Mouse (Mus musculus): ENCODE measurements around the gene Emp2. TPM values are rescaled to one million over a fixed set of nuclear protein-coding genes. Genes with fewer than 3 reads are reported as not detected.

Emp2 gene
- polyA plus RNA-seq, 1 experiment from 2014 or later = 131 TPM

DNA sequence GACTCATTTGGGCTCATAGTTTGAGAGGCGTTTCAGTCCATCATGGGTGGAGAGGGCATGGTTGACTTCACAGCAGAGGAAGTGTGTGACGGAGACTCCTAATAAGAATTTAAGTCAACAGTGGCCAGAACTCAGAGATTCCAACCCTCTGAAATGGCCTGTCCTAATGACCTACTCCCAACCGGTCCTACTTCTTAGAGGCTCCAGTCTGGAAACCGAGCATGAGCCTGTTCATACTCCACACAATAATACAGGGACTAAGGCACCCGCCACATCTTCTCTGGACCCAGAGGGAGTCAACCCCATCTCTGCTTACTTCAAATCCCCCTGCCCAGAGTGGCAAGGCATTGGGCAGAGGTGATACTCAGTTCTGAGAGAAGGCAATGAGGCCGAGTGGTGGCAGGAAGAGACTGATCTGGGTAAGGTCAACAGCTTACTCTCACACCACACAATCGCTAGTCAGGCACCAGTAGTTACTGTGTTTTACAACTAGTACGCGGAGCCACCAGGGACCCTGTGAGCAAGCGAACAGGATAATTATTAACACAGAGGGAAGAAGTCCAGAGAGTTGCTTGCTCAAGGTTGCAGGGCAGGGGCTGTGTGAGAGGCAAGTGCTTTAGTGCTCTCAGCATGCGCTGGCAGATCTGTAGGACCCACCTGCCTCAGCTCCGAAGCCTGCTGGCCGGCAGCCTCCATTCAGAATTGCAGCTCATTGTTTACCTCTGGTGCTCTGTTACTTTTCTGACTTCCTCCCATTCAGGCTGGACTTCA lies 14.0 kb upstream of the Emp2 start:
- H3K4me2 ChIP-seq (ENCODE audit: low read depth, low read length) = no peak overlapping the region
- H3K4me1 ChIP-seq (replicated peaks; ENCODE audit: control insufficient read depth, insufficient read depth, low read length) = peaks cover 5% of the 10 kb centered on the region; the same call in 1 of the 2 replicates
- no peaks in the 10 kb centered on the region for H3K9me3 ChIP-seq (ENCODE audit: control insufficient read depth, low read length)
- no peaks in the 10 kb centered on the region for H3K27me3 ChIP-seq (ENCODE audit: control insufficient read depth, insufficient read depth, low read depth, low read length)
- H3K36me3 ChIP-seq (ENCODE audit: control insufficient read depth, insufficient read depth, low read length) = no peaks in the 10 kb centered on the region
- peak overlapping the region; percentile 87 for H3K27ac ChIP-seq (ENCODE audit: low read length)
- no peak overlapping the region for H3K4me3 ChIP-seq (ENCODE audit: low read length)
- ATAC-seq (ENCODE audit: low read depth) = peak; percentile 86
- 0 out of 2 replicates have a peak overlapping the region, but pooled peaks have one; percentile 3 for H3K9ac ChIP-seq (ENCODE audit: low read length)
- WGBS = 36% methylated on average over 13 of the region's 13 CpGs

DNA sequence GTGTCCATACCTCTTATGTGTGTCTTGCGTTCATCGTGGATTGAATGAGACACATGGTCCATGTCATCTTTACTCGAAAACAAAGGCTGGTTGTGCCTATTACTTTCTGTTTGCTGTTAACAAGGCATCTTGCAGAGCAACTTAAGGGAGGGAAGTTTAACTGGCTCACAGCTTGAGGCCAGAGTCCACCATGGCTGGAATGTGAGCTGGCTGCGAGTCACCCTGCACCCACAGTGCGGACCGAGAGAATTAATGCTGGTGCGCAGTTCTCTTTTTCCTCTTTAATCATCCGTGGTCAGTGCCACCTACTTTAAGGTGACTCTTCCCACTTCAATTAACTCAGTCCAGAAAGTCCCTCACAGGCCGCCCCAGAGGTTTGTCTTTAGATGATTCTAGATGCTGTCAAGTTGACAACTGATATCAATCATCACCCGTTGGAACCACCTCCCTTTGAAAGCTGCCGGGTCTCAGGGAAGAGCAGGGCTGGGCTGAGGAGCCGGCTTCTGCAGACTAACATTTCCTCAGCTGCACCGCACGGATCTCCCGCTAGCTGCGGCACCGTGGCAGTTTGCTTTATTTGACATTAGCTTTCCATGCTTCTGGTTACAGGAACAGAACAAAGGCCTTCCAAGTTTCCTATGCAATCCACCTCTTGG lies 6.3 kb upstream of the Emp2 start:
- 37% methylated on average over 17 of the region's 17 CpGs for WGBS
- Histone ChIP-seq H3K36me3 (ENCODE audit: control insufficient read depth, insufficient read depth, low read length) (no peaks in the 10 kb centered on the region), H3K9me3 (ENCODE audit: control insufficient read depth, low read length) (no peaks in the 10 kb centered on the region), H3K27ac (ENCODE audit: low read length) (no peak overlapping the region), H3K4me3 (ENCODE audit: low read length) (no peak overlapping the region), H3K27me3 (ENCODE audit: control insufficient read depth, insufficient read depth, low read depth, low read length) (no peaks in the 10 kb centered on the region; the same call in 1 of the 2 replicates), H3K9ac (ENCODE audit: low read length) (no peak overlapping the region), H3K4me1 (replicated peaks; ENCODE audit: control insufficient read depth, insufficient read depth, low read length) (peaks cover 3% of the 10 kb centered on the region; the same call in 1 of the 2 replicates), H3K4me2 (ENCODE audit: low read depth, low read length) (no peak overlapping the region)
- ATAC-seq (ENCODE audit: low read depth) = no peak

DNA sequence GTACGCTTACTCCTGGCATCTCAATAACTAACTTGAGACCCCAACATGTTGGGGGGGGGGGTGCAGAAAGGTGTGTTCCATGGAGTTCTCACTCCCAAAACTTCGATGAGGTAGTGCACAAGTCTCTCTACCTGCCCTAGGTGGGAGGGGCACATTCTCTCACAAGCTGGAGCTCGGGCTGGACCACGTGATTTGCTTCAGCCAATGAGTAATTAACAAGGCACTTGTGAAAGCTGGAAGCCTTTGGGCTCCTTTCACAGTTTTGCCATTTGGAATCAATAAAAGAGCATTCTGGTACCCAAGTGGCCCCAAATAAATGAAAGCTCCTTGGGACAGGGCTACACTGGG lies 3.4 kb upstream of the Emp2 start:
- no peak for ATAC-seq (ENCODE audit: low read depth)
- 52% methylated on average over 4 of the region's 4 CpGs for WGBS
- H3K27me3 ChIP-seq (ENCODE audit: control insufficient read depth, insufficient read depth, low read depth, low read length) = no peaks in the 10 kb centered on the region; the same call in 1 of the 2 replicates

DNA sequence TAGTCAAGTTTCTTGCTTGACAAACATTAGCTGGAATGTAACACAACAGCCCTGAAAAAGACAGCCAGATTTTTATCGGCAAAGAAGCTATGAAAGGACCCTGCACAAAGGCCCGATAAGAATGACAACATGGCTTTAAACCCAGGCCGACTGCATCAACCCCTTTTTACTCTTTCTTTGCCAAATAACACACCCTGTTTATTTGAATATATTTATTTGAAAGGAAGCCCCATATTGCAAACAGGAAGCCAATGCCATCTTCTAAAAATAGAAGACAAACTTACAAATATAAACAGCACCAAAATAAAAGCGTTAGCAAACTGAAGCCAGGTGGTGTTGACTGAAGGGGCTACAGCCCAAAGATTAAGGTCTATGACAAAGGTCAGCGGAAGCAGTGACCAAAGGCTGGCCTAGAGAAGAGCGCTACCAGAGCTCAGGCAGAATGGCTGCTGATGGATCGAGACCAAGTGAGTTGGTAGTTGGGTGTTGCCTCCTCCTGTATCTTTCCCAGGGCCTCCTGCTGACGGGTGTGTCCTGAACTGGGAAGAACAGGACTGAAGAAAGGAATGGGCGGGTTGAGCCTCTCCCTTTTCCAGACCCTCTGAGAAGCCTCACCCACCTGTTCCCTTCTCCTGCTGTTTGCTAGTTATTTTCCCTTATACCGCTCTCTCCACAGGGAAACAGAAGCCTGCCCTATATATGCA lies 2.9 kb upstream of the Emp2 start:
- no peak for ATAC-seq (ENCODE audit: low read depth)
- Histone ChIP-seq H3K27ac (ENCODE audit: low read length) (no peak overlapping the region), H3K4me1 (replicated peaks; ENCODE audit: control insufficient read depth, insufficient read depth, low read length) (peaks cover 12% of the 10 kb centered on the region), H3K4me3 (ENCODE audit: low read length) (no peak overlapping the region), H3K27me3 (ENCODE audit: control insufficient read depth, insufficient read depth, low read depth, low read length) (no peaks in the 10 kb centered on the region; the same call in 1 of the 2 replicates), H3K4me2 (ENCODE audit: low read depth, low read length) (no peak overlapping the region), H3K36me3 (ENCODE audit: control insufficient read depth, insufficient read depth, low read length) (no peaks in the 10 kb centered on the region), H3K9me3 (ENCODE audit: control insufficient read depth, low read length) (no peaks in the 10 kb centered on the region), H3K9ac (ENCODE audit: low read length) (no peak overlapping the region)
- WGBS = 56% methylated on average over 10 of the region's 10 CpGs

More for the DNA sequence above, 3.4 kb upstream of the Emp2 start:
- Histone ChIP-seq H3K27ac (ENCODE audit: low read length) (no peak overlapping the region), H3K4me2 (ENCODE audit: low read depth, low read length) (no peak overlapping the region), H3K4me3 (ENCODE audit: low read length) (no peak overlapping the region), H3K9ac (ENCODE audit: low read length) (no peak overlapping the region), H3K36me3 (ENCODE audit: control insufficient read depth, insufficient read depth, low read length) (no peaks in the 10 kb centered on the region), H3K4me1 (replicated peaks; ENCODE audit: control insufficient read depth, insufficient read depth, low read length) (peaks cover 10% of the 10 kb centered on the region), H3K9me3 (ENCODE audit: control insufficient read depth, low read length) (no peaks in the 10 kb centered on the region)

DNA sequence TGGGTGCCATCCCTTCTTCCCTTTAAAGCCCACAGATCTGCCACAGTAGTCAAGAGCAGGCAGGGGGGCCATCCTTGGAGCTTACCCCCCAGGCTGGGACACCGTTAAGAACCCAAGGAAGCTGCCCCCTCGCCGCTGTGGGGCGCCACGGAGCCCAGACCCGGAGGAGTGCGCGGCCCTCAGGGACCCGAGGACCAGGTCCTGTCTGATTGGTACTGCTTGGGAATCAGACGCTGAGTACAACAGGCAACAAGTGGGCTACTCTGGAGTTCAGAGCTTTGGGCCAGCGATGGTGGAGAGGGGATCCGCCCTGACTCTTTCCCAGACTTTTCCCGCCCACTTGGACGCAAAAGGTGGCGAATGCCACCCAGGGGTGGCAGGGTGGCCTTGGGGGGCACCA lies 542 bp downstream of the Emp2 start:
- peak; percentile 64 for ATAC-seq (ENCODE audit: low read depth)
- Histone ChIP-seq H3K4me3 (ENCODE audit: low read length) (peak overlapping the region; percentile 67), H3K9ac (ENCODE audit: low read length) (peak overlapping the region; percentile 89), H3K4me1 (replicated peaks; ENCODE audit: control insufficient read depth, insufficient read depth, low read length) (peaks cover 21% of the 10 kb centered on the region), H3K27me3 (ENCODE audit: control insufficient read depth, insufficient read depth, low read depth, low read length) (no peaks in the 10 kb centered on the region), H3K9me3 (ENCODE audit: control insufficient read depth, low read length) (no peaks in the 10 kb centered on the region), H3K27ac (ENCODE audit: low read length) (peak overlapping the region; percentile 80), H3K36me3 (ENCODE audit: control insufficient read depth, insufficient read depth, low read length) (no peaks in the 10 kb centered on the region), H3K4me2 (ENCODE audit: low read depth, low read length) (peak overlapping the region; percentile 71)
- 1% methylated on average over 15 of the region's 15 CpGs for WGBS

DNA sequence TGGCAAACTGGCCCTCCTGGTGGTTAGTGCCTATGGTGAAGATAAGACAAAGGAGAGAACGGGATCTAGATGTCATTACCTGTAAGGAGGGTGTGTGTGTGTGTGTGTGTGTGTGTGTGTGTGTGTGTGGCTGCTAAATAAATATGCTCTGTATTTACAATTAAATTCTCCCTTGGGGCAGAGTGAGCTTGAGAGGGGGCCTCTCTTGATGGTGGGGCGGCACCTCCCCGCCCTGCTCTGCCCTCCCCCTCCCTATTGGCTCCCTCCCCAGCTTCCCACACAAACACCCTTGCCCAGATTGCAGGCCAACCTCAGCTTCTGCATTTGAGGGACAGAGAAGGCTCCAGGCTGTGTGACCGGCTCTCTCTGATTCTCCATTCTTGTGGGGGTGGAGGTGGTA lies 1.8 kb downstream of the Emp2 start:
- H3K27me3 ChIP-seq (ENCODE audit: control insufficient read depth, insufficient read depth, low read depth, low read length) = no peaks in the 10 kb centered on the region
- 45% methylated on average over 4 of the region's 4 CpGs for WGBS
- H3K4me1 ChIP-seq (replicated peaks; ENCODE audit: control insufficient read depth, insufficient read depth, low read length) = peaks cover 21% of the 10 kb centered on the region
- peak overlapping the region; percentile 42 for H3K9ac ChIP-seq (ENCODE audit: low read length)
- no peaks in the 10 kb centered on the region for H3K9me3 ChIP-seq (ENCODE audit: control insufficient read depth, low read length)
- H3K4me3 ChIP-seq (ENCODE audit: low read length) = peak overlapping the region; percentile 67
- peak overlapping the region; percentile 43 for H3K27ac ChIP-seq (ENCODE audit: low read length)
- H3K36me3 ChIP-seq (ENCODE audit: control insufficient read depth, insufficient read depth, low read length) = no peaks in the 10 kb centered on the region
- no peak for ATAC-seq (ENCODE audit: low read depth)
- peak overlapping the region; percentile 71 for H3K4me2 ChIP-seq (ENCODE audit: low read depth, low read length)

DNA sequence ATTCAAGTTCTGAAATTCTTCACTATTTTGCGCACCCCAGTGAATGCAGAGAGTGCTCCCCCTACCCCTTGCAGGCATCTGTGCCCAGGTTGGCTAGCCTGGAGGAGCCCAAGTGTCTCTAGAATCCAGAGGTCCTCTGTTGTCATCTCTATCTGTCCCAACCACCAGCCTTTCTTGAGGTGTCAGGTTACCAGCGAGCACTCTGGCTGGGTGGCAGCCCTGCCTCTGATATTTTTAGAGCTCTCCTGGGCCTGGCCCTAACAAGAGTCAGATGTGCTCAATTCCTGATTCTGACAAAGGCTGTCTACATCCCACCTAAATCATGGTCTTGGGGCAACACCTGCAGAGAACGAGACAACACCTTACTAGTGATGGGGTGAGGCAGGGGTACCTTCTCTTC lies 2.7 kb downstream of the Emp2 start:
- Histone ChIP-seq H3K4me3 (ENCODE audit: low read length) (peak overlapping the region; percentile 27; the same call in 1 of the 2 replicates), H3K4me2 (ENCODE audit: low read depth, low read length) (peak overlapping the region; percentile 71; the same call in 1 of the 2 replicates), H3K9ac (ENCODE audit: low read length) (peak overlapping the region; percentile 2), H3K4me1 (replicated peaks; ENCODE audit: control insufficient read depth, insufficient read depth, low read length) (peaks cover 18% of the 10 kb centered on the region), H3K27ac (ENCODE audit: low read length) (peak overlapping the region; percentile 43), H3K9me3 (ENCODE audit: control insufficient read depth, low read length) (no peaks in the 10 kb centered on the region), H3K36me3 (ENCODE audit: control insufficient read depth, insufficient read depth, low read length) (no peaks in the 10 kb centered on the region), H3K27me3 (ENCODE audit: control insufficient read depth, insufficient read depth, low read depth, low read length) (no peaks in the 10 kb centered on the region)
- WGBS = 45% methylated on average over 3 of the region's 3 CpGs
- no peak for ATAC-seq (ENCODE audit: low read depth)

DNA sequence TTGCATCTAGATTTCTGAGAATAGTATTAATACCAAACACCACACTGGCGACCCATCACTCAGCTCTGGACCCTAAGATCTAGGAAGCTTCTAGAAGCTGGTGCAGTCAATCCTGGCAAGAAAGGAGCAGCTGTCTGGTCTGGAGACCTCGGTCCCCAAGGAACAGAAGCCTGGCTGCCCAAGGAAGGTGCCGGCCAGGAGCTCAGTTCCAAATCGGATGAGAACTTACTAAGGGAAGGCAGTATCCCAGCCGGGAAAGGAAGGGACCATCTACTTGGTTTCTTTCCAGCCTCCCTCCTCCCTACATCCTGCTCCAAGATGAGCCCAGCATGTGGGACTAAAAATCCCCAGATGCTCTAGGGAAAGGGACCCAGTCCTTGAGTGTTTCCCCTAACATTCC lies 3.3 kb downstream of the Emp2 start:
- H3K36me3 ChIP-seq (ENCODE audit: control insufficient read depth, insufficient read depth, low read length) = no peaks in the 10 kb centered on the region
- no peak for ATAC-seq (ENCODE audit: low read depth)
- H3K9me3 ChIP-seq (ENCODE audit: control insufficient read depth, low read length) = no peaks in the 10 kb centered on the region
- peaks cover 18% of the 10 kb centered on the region for H3K4me1 ChIP-seq (replicated peaks; ENCODE audit: control insufficient read depth, insufficient read depth, low read length)
- no peaks in the 10 kb centered on the region for H3K27me3 ChIP-seq (ENCODE audit: control insufficient read depth, insufficient read depth, low read depth, low read length)
- 71% methylated on average over 5 of the region's 5 CpGs for WGBS
- H3K4me2 ChIP-seq (ENCODE audit: low read depth, low read length) = no peak overlapping the region; the same call in 1 of the 2 replicates
- H3K4me3 ChIP-seq (ENCODE audit: low read length) = no peak overlapping the region
- H3K9ac ChIP-seq (ENCODE audit: low read length) = no peak overlapping the region
- peak overlapping the region; percentile 11; the same call in 1 of the 2 replicates for H3K27ac ChIP-seq (ENCODE audit: low read length)

DNA sequence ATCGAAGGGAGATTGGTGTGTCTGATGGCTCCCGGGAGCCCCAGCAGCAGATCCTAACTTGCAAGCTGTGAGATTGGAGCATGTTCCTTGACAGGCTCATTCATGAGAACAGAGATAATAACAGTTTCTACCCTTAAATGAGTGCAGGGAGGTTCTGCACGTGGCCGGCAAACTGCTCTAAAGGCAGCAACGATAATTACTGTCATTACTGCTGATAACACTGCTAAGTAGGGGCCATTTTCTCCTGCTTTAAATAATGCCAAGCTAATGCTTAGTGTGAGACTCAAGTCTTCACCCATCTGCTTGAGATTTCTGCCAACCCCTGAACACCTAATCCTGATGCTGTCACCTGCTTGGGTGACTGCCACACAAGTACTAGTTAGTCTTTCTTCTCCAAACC lies 6.4 kb downstream of the Emp2 start:
- Histone ChIP-seq H3K4me1 (replicated peaks; ENCODE audit: control insufficient read depth, insufficient read depth, low read length) (peaks cover 21% of the 10 kb centered on the region), H3K4me2 (ENCODE audit: low read depth, low read length) (no peak overlapping the region), H3K9me3 (ENCODE audit: control insufficient read depth, low read length) (no peaks in the 10 kb centered on the region), H3K4me3 (ENCODE audit: low read length) (no peak overlapping the region), H3K27me3 (ENCODE audit: control insufficient read depth, insufficient read depth, low read depth, low read length) (no peaks in the 10 kb centered on the region), H3K36me3 (ENCODE audit: control insufficient read depth, insufficient read depth, low read length) (no peaks in the 10 kb centered on the region), H3K27ac (ENCODE audit: low read length) (no peak overlapping the region), H3K9ac (ENCODE audit: low read length) (no peak overlapping the region)
- WGBS = 75% methylated on average over 5 of the region's 5 CpGs
- no peak for ATAC-seq (ENCODE audit: low read depth)

All from lung, embryonic 16.5 days (tissue).